Mouse (Mus musculus) hindbrain, postnatal 0 days (tissue): ENCODE results near the gene Tgfbr2. TPM values are rescaled to one million over a fixed set of nuclear protein-coding genes. Genes with fewer than 3 reads are reported as not detected.

Experiments
- ATAC-seq: fragments of 200-750 bp; cut with Nextera tagmentation; 2 replicates; pipeline ENCODE4 v1.8.0; 2017; ENCODE audit warnings: mild to moderate bottlenecking, moderate TSS enrichment, moderate library complexity
- DNase-seq: peaks from one replicate; pipeline ENCODE4 v3.0.0-alpha.2; 2015; ENCODE audit warnings: low spot score
- H3K27ac ChIP-seq: fragments of 300-500 bp; sonication (generic); 2 replicates; pipeline ENCODE4 v1.5.1; 2014; ENCODE audit warnings: mild to moderate bottlenecking
- H3K27me3 ChIP-seq: fragments of 300-500 bp; sonication (generic); 2 replicates; pipeline ENCODE4 v1.6.1; 2014; ENCODE audit warnings: low read length, mixed read lengths; ENCODE audit not compliant: insufficient read depth
- H3K36me3 ChIP-seq: fragments of 300-500 bp; sonication (generic); 2 replicates; pipeline ENCODE4 v1.6.1; 2014; ENCODE audit warnings: low read length, mixed read lengths; ENCODE audit not compliant: insufficient read depth
- H3K4me1 ChIP-seq: fragments of 300-500 bp; sonication (generic); 2 replicates; pipeline ENCODE4 v1.6.1; 2014; ENCODE audit warnings: antibody characterized with exemption, low read length, mixed read lengths; ENCODE audit not compliant: insufficient read depth
- H3K4me2 ChIP-seq: fragments of 300-500 bp; sonication (generic); 2 replicates; pipeline ENCODE4 v1.6.1; 2014; ENCODE audit warnings: low read depth, mild to moderate bottlenecking, low read length, moderate library complexity, mixed read lengths
- H3K4me3 ChIP-seq: fragments of 300-500 bp; sonication (generic); 2 replicates; pipeline ENCODE4 v1.5.1; 2014; ENCODE audit warnings: low read length
- H3K9ac ChIP-seq: fragments of 300-500 bp; sonication (generic); replicated peaks from 2 replicates; pipeline ENCODE4 v1.6.1; 2014; ENCODE audit warnings: mild to moderate bottlenecking, low read length, moderate library complexity, mixed read lengths
- H3K9me3 ChIP-seq: fragments of 300-500 bp; sonication (generic); 2 replicates; pipeline ENCODE4 v1.6.1; 2016; ENCODE audit warnings: low read length, mixed read lengths
- CTCF ChIP-seq: IDR thresholded peaks from 2 replicates; pipeline ENCODE4 v1.5.1; 2016; ENCODE audit warnings: antibody characterized with exemption, control low read depth, low read depth
- whole genome bisulfite sequencing: fragments of 180-500 bp; shearing (Covaris S2); extraction: QIAGEN DNeasy Blood & Tissue Kit; methylation state at CpG from one replicate; pipeline ENCODE4 v1.1.7; 2014; 5-methylcytosine and 5-hydroxymethylcytosine counted together
- polyA plus RNA-seq: library from polyadenylated mRNA; unstranded; fragments of >200 nt; fragmentation: Nextera tagmentation; extraction: Ambion mirVana; gene quantifications from 2 replicates; pipeline ENCODE4 v1.2.1, GENCODE M21; 2015
- total RNA-seq: library from RNA; depleted of rRNA; stranded (reverse); fragments of >200 nt; gene quantifications from 2 replicates; pipeline ENCODE4 v1.2.3, GENCODE M21; 2014

Tgfbr2 gene
- total and polyA plus RNA-seq, 2 experiments from 2014 or later: 7.7 to 21.7 TPM

DNA sequence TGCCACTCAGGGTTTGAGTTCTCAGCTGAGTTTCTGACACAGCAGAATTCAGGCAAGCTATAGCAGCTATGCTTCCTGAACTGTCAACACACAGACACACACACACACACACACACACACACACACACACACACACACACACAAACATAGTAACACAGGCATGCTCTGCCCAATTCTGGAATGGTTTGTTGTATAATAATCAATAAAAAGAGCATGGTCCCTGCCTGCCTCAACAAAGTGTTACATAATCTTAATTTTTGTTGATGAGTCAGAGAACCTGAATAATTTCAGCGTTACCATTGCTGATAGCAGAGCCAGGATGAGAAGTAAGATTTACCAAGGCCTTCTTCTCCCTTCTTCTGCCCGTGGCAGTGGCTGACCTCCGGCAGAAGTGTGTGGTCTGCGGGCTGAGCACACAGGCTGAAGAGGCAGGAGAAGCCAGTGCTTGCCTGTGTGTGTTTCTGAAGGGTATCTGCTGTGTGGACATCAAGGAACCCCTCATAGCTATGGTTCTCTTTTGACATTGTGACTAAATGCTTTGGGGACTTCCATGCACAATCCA lies 18.8 kb upstream of the Tgfbr2 start:
- Histone ChIP-seq H3K4me3 (no peak overlapping the region), H3K27ac (no peak overlapping the region), H3K4me1 (no peaks in the 10 kb centered on the region), H3K36me3 (no peaks in the 10 kb centered on the region), H3K4me2 (no peak overlapping the region), H3K27me3 (no peaks in the 10 kb centered on the region), H3K9ac (no peak overlapping the region), H3K9me3 (no peaks in the 10 kb centered on the region)
- no peak for DNase-seq
- TF ChIP-seq CTCF: no peak
- 81% methylated on average over 4 of the region's 4 CpGs for WGBS
- no peak for ATAC-seq

DNA sequence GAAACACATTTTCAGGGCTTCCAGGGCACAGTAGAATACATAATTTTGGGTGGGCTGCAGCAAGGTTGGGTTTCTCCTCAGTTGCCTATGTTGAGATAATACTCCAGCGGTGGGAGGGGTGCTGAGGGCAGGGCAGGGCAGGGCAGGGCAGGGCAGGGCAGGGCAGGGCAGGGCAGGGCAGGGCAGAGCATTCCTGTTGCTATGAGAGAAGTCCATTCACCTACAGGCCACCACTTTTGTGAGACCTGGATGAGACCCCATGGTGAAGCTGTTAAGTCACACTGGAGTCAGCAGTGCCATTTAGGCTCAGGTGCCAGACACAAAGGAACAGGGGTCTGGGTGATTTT lies 18.3 kb upstream of the Tgfbr2 start:
- Histone ChIP-seq H3K9me3 (no peaks in the 10 kb centered on the region), H3K27me3 (no peaks in the 10 kb centered on the region), H3K4me1 (no peaks in the 10 kb centered on the region), H3K36me3 (no peaks in the 10 kb centered on the region), H3K9ac (no peak overlapping the region), H3K4me2 (no peak overlapping the region), H3K4me3 (no peak overlapping the region), H3K27ac (no peak overlapping the region)
- DNase-seq: no peak
- no peak for ATAC-seq
- 79% methylated on average over 1 of the region's 1 CpGs for WGBS
- no peak for TF ChIP-seq CTCF

DNA sequence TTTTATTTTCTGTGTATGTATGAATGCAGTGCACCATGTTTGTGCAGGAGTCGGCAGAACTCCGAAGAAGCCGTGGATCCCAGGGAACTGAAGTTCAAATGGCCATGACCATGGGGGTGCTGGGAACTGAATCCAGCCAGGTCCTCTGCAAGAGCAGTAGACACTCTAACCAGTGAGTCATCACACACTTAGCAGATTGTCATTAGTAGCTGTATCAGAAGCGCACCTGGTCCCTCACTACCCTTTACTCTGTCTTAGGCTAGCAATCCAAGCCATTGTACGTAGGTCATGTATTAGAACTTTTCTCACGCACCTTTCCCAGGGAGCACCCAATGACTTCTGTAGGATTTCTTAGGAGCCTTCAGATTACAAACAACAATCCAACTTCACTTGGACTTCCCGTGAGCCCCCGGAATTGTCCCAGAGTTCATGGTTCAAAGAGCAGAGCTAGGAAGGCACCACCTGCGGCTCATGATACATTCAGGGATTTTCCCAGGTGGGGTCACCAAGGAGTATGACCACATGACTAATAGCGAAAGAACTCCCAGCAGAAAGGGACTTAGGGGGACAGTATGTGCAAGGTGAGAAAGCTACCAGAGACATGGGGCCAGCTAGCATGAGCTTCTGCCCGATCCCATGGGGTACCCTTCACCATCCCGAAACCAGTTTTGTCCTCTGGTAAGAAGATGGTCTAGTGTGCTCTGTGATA lies 17.8 kb upstream of the Tgfbr2 start:
- 95% methylated on average over 12 of the region's 12 CpGs for WGBS
- no peak for TF ChIP-seq CTCF

GRCm38 (mm10) chr9:116192253-116192652 lies 17.1 kb upstream of the Tgfbr2 start:
- no peaks in the 10 kb centered on the region for H3K36me3 ChIP-seq

More for the DNA sequence above, 17.8 kb upstream of the Tgfbr2 start:
- no peak for DNase-seq
- no peak overlapping the region for H3K9ac ChIP-seq
- H3K27ac ChIP-seq: no peak overlapping the region
- H3K27me3 ChIP-seq: no peaks in the 10 kb centered on the region
- no peak overlapping the region for H3K4me2 ChIP-seq
- no peak overlapping the region for H3K4me3 ChIP-seq
- no peaks in the 10 kb centered on the region for H3K36me3 ChIP-seq
- no peak for ATAC-seq
- H3K9me3 ChIP-seq: no peaks in the 10 kb centered on the region
- H3K4me1 ChIP-seq: no peaks in the 10 kb centered on the region

DNA sequence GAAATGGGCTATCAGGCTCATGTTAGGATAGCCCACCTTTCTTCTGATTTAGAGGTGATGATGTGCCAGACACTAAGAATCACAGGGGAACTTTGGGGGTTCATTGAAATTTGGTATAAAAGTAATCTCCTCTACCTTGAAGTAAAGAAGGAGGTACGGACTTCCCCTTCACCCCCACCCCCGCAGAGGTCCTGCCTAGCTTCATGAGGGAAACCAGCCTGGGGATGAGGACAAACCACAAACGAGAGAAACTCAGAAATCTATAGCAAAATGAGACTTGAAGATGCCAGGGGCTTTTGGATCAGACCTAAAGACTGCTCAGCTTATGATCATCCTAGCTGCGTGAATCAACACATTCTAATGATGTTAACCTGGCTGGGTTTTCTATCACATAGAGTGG lies 14.7 kb upstream of the Tgfbr2 start:
- H3K4me3 ChIP-seq: no peak overlapping the region
- ATAC-seq (no peak), DNase-seq (no peak)
- no peak overlapping the region for H3K4me2 ChIP-seq
- no peak overlapping the region for H3K9ac ChIP-seq
- no peak overlapping the region for H3K27ac ChIP-seq
- TF ChIP-seq CTCF: no peak
- H3K36me3 ChIP-seq: no peaks in the 10 kb centered on the region
- H3K4me1 ChIP-seq: no peaks in the 10 kb centered on the region
- no peaks in the 10 kb centered on the region for H3K27me3 ChIP-seq
- no peaks in the 10 kb centered on the region for H3K9me3 ChIP-seq
- 89% methylated on average over 4 of the region's 4 CpGs for WGBS

More at GRCm38 (mm10) chr9:116192253-116192652, 17.1 kb upstream of the Tgfbr2 start:
- no peak overlapping the region for H3K27ac ChIP-seq
- no peak overlapping the region for H3K4me3 ChIP-seq
- no peak overlapping the region for H3K9ac ChIP-seq
- no peak for DNase-seq
- ATAC-seq: no peak
- WGBS: 87% methylated on average over 7 of the region's 7 CpGs
- H3K4me1 ChIP-seq: no peaks in the 10 kb centered on the region
- H3K9me3 ChIP-seq: no peaks in the 10 kb centered on the region
- H3K4me2 ChIP-seq: no peak overlapping the region
- no peak for TF ChIP-seq CTCF
- no peaks in the 10 kb centered on the region for H3K27me3 ChIP-seq

- Histone ChIP-seq H3K27ac (no peak overlapping the region), H3K4me2 (no peak overlapping the region), H3K9ac (no peak overlapping the region), H3K4me3 (no peak overlapping the region), H3K9me3 (no peaks in the 10 kb centered on the region), H3K4me1 (no peaks in the 10 kb centered on the region), H3K27me3 (no peaks in the 10 kb centered on the region), H3K36me3 (no peaks in the 10 kb centered on the region)
- DNase-seq: no peak
- 78% methylated on average over 15 of the region's 15 CpGs for WGBS
- no peak for TF ChIP-seq CTCF
- ATAC-seq: no peak
Measured at GRCm38 (mm10) chr9:116188952-116189666, 13.9 kb upstream of the Tgfbr2 start.
